Mouse (Mus musculus): ENCODE results near the gene Gm13279. TPM values are rescaled to one million over a fixed set of nuclear protein-coding genes. Genes with fewer than 3 reads are reported as not detected.
"Not testable (repeated sequence)": the region's sequence is repeated elsewhere in the genome, so short reads cannot be mapped to it uniquely, and the experiment has no call there.

Gene Gm13279
- total RNA-seq (2021): not detected
- long read RNA-seq, experiment 1: 0 reads
- long read RNA-seq, experiment 2: 0 reads

GRCm38 (mm10) chr4:88797097-88797496, at the start of gene Gm13279:
TSS of gene Gm13279 (plus strand) at chr4:88797397.
- not testable (repeated sequence) for DNase-seq

GRCm38 (mm10) chr4:88749926-88750325, 47.3 kb upstream of the Gm13279 start:
- DNase-seq: no peak

- peak; percentile 12 to 32 for DNase-seq
These were observed 42.3 kb upstream of the Gm13279 start, which contains the start of gene Gm13271 for GRCm38 (mm10) chr4:88754818-88755340. TSS of gene Gm13271 (plus strand) at chr4:88754868.

- peak in 1 of 2 experiments; percentile 9 for DNase-seq
These were observed 40.4 kb upstream of the Gm13279 start for GRCm38 (mm10) chr4:88756581-88757513.

GRCm38 (mm10) chr4:88757628-88758031, 39.6 kb upstream of the Gm13279 start:
- peak; percentile 82 for DNase-seq

- not testable (repeated sequence) for DNase-seq
These were observed 38.4 kb upstream of the Gm13279 start for GRCm38 (mm10) chr4:88758751-88759150.

- peak; percentile 28 to 59 for DNase-seq
These were observed 37.5 kb upstream of the Gm13279 start, which contains the start of gene Gm13283 for GRCm38 (mm10) chr4:88759610-88760268. TSS of gene Gm13283 (plus strand) at chr4:88760119.

GRCm38 (mm10) chr4:88760431-88760830, 36.8 kb upstream of the Gm13279 start:
- peak; percentile 84 to 86 for DNase-seq

GRCm38 (mm10) chr4:88761776-88762175, 35.4 kb upstream of the Gm13279 start:
- DNase-seq: peak; percentile 13 to 19

- DNase-seq: not testable (repeated sequence)
These were observed 34.9 kb upstream of the Gm13279 start for GRCm38 (mm10) chr4:88762341-88762740.

GRCm38 (mm10) chr4:88763384-88764018, 33.7 kb upstream of the Gm13279 start:
- DNase-seq: peak; percentile 65 to 69

- DNase-seq: not testable (repeated sequence)
These were observed 23.7 kb upstream of the Gm13279 start, which contains the start of gene Gm13290 for GRCm38 (mm10) chr4:88773534-88773933. TSS of gene Gm13290 (plus strand) at chr4:88773834.

GRCm38 (mm10) chr4:88776622-88777021, 20.6 kb upstream of the Gm13279 start, which contains the start of gene Gm13289:
TSS of gene Gm13289 (plus strand) at chr4:88776922.
- DNase-seq: not testable (repeated sequence)

- DNase-seq: not testable (repeated sequence)
These were observed 17.6 kb upstream of the Gm13279 start, which contains the start of gene Gm13272 for GRCm38 (mm10) chr4:88779550-88779949. TSS of gene Gm13272 (plus strand) at chr4:88779850.

- DNase-seq: not testable (repeated sequence)
These were observed 16.9 kb upstream of the Gm13279 start for GRCm38 (mm10) chr4:88780320-88780719.

- not testable (repeated sequence) for DNase-seq
These were observed 15.4 kb upstream of the Gm13279 start, which contains the start of gene Ifnz for GRCm38 (mm10) chr4:88781831-88782230. TSS of gene Ifnz (plus strand) at chr4:88782131.

GRCm38 (mm10) chr4:88782335-88782734, 14.9 kb upstream of the Gm13279 start:
- DNase-seq: peak in 1 of 2 experiments; percentile 32

- DNase-seq: not testable (repeated sequence)
These were observed 11.8 kb upstream of the Gm13279 start, which contains the start of gene Gm13276 for GRCm38 (mm10) chr4:88785409-88785808. TSS of gene Gm13276 (plus strand) at chr4:88785709.

GRCm38 (mm10) chr4:88788402-88788801, 8.8 kb upstream of the Gm13279 start, which contains the start of gene Gm13277:
TSS of gene Gm13277 (plus strand) at chr4:88788632.
- DNase-seq: peak; percentile 70

GRCm38 (mm10) chr4:88791250-88791649, 5.9 kb upstream of the Gm13279 start, which contains the start of gene Gm13278:
TSS of gene Gm13278 (plus strand) at chr4:88791550.
- DNase-seq: not testable (repeated sequence)

Data from adrenal gland, postnatal 36 days (tissue).